Mouse (Mus musculus) midbrain, embryonic 14.5 days (tissue): ENCODE results near the gene Gm45213. TPM values are rescaled to one million over a fixed set of nuclear protein-coding genes. Genes with fewer than 3 reads are reported as not detected.

Experiments
- ATAC-seq: fragments of 200-750 bp; cut with Nextera tagmentation; 2 replicates; pipeline ENCODE4 v1.8.0; 2017; ENCODE audit warnings: moderate number of reproducible peaks, moderate library complexity; ENCODE audit not compliant: low FRiP score, low TSS enrichment
- DNase-seq: peaks from one replicate; pipeline ENCODE4 v3.0.0-alpha.2; 2015
- H3K27ac ChIP-seq: fragments of 300-500 bp; sonication (generic); replicated peaks from 2 replicates; pipeline ENCODE4 v1.5.1; 2014; ENCODE audit warnings: mild to moderate bottlenecking, low read depth, low read length, moderate library complexity
- H3K27me3 ChIP-seq: fragments of 300-500 bp; sonication (generic); 2 replicates; pipeline ENCODE4 v1.6.1; 2014; ENCODE audit warnings: low read length, control low read depth, mixed read lengths; ENCODE audit not compliant: control insufficient read depth, insufficient read depth
- H3K36me3 ChIP-seq: fragments of 300-500 bp; sonication (generic); 2 replicates; pipeline ENCODE4 v1.6.1; 2014; ENCODE audit warnings: low read length, control low read depth; ENCODE audit not compliant: control insufficient read depth, insufficient read depth
- H3K4me1 ChIP-seq: fragments of 300-500 bp; sonication (generic); 2 replicates; pipeline ENCODE4 v1.6.1; 2014; ENCODE audit warnings: mild to moderate bottlenecking, antibody characterized with exemption, low read length, control low read depth; ENCODE audit not compliant: control insufficient read depth, insufficient read depth
- H3K4me2 ChIP-seq: fragments of 300-500 bp; sonication (generic); 2 replicates; pipeline ENCODE4 v1.6.1; 2014; ENCODE audit warnings: mild to moderate bottlenecking, low read length, moderate library complexity
- H3K4me3 ChIP-seq: fragments of 300-500 bp; sonication (generic); replicated peaks from 2 replicates; pipeline ENCODE4 v1.5.1; 2014; ENCODE audit warnings: low read depth, low read length
- H3K9ac ChIP-seq: fragments of 300-500 bp; sonication (generic); replicated peaks from 2 replicates; pipeline ENCODE4 v1.6.1; 2014; ENCODE audit warnings: mild to moderate bottlenecking, low read length, moderate library complexity
- H3K9me3 ChIP-seq: fragments of 300-500 bp; sonication (generic); 2 replicates; pipeline ENCODE4 v1.6.1; 2016; ENCODE audit warnings: low read length, control low read depth, mixed read lengths; ENCODE audit not compliant: control insufficient read depth
- WGBS: fragments of 180-500 bp; shearing (Covaris S2); extraction: QIAGEN DNeasy Blood & Tissue Kit; methylation state at CpG from one replicate; pipeline ENCODE4 v1.1.7; 2014; 5-methylcytosine and 5-hydroxymethylcytosine counted together
- polyA plus RNA-seq: library from polyadenylated mRNA; unstranded; fragments of >200 nt; fragmentation: Nextera tagmentation; extraction: Ambion mirVana; gene quantifications from 2 replicates; pipeline ENCODE4 v1.2.1, GENCODE M21; 2014

Gm45213 gene
- polyA plus RNA-seq: not detected in 2 replicates

DNA sequence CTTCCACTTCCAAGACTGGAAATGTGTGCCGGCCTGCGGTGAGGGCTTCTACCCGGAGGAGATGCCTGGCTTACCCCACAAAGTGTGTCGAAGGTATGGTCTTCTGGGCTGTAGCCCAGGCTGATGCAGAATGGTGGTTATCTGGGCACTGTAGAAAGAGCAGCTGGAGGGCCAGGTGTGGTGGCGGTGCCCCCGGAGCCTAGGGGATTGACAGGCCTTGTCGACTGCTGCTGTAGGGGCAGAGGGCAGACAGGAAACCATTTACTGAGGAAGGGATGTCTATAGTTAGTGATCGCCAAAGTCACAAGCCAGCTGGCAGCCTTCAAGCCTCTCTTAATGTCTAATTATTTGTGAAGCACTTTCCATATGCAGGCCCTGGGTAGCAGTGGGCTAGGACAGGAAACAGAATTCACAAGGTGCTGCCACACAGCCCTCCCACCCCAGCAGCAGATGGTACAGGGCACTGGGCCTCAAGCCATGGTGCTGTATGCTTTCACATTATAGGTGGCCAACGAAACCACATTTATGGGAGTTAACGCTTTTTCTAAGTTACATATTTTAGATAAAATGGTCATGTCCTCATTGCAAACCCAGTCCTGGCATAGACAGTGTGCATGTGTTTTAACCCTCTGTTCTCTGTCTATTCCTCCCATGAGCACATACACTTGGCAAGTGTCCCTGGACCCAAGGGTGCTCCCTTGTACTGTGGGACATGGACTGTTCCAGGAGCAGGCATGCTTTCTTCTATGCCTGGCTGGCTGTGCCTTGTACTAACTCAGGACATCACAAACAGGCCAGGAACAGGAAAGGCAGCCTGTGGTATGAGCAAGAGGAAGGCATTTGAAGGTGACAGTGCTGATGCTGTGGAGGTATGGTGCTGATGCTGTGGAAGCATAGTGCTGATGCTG is at the start of gene Gm45213:
Gm45213 (plus strand) TSS at position 51 of the 908 bp plus-strand sequence.
- no peak for DNase-seq
- H3K9ac ChIP-seq: no peak within 1 kb of the TSS
- no peak within 1 kb of the TSS for H3K4me2 ChIP-seq
- H3K9me3 ChIP-seq: no peaks in the 10 kb centered on the region
- ATAC-seq: no peak
- no peaks in the 10 kb centered on the region for H3K4me1 ChIP-seq
- no peak within 1 kb of the TSS for H3K27ac ChIP-seq
- H3K36me3 ChIP-seq: no peaks in the 10 kb centered on the region
- WGBS: 84% methylated on average over 10 of the region's 10 CpGs
- H3K4me3 ChIP-seq: no peak within 1 kb of the TSS
- no peaks in the 10 kb centered on the region for H3K27me3 ChIP-seq

DNA sequence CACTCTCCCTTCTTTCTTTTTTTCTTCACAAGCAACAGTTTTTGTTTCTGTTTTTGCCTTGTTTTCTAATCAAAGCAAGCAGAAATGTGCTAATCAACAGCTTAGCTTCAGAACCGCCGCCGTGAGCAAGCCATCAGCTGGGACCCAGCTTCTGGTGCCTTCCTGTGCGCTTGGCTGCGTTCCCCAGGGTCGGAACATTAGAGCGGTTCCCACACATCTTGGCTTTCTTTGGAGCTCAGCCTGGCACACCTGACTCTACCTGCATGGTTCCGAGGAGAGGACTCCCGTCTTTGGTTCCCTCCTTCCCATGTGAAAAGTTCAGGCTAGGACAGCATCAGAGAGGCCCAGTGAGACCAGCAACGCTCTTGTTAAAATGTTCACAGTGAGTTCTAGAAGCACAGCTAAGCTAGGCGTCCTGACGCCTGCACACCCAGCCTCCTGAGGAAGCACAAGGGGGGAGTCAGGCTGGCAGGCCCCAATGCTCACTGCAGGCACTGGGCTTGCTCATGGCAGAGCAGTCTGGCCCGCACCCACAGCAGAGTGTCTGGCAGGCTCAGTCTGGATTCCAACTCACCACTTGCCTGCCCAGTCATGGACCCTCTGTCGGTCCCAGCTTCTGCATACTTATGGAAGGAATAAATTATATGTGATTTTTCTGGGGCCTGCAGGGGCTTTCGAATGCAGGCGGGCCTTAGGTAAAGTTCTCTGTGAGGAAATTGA is 42.2 kb upstream of the Gm45213 start:
- H3K4me1 ChIP-seq: no peaks in the 10 kb centered on the region
- H3K27ac ChIP-seq: no peak overlapping the region
- no peaks in the 10 kb centered on the region for H3K27me3 ChIP-seq
- H3K36me3 ChIP-seq: no peaks in the 10 kb centered on the region
- H3K4me3 ChIP-seq: no peak overlapping the region
- H3K9ac ChIP-seq: no peak overlapping the region
- 87% methylated on average over 16 of the region's 16 CpGs for WGBS
- peaks cover 6% of the 10 kb centered on the region; the same call in 1 of the 2 replicates for H3K9me3 ChIP-seq
- no peak for DNase-seq
- ATAC-seq: no peak
- H3K4me2 ChIP-seq: no peak overlapping the region

DNA sequence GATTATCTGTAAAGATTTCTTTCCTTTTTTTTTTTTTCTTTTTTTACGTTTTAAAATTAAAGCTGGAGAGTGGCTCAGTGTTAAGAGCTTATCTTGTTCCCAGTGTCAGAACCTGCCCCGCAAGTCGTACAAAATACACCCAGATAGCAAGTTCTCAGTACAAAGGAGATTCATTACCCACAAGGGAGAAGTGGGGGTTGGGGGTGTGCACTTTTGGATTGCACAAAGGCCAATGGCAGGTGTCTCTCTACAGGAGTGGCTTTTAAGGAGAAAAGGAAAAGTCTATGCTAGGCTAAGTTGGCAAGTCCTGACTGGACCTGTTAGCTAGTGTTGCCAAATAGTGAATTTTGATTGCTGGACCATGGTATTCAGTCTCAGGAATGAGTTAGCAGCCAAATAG is 41.6 kb upstream of the Gm45213 start:
- Histone ChIP-seq H3K4me3 (no peak overlapping the region), H3K36me3 (no peaks in the 10 kb centered on the region), H3K9ac (no peak overlapping the region), H3K27me3 (no peaks in the 10 kb centered on the region), H3K4me2 (no peak overlapping the region), H3K27ac (no peak overlapping the region), H3K4me1 (no peaks in the 10 kb centered on the region), H3K9me3 (peaks cover 6% of the 10 kb centered on the region; the same call in 1 of the 2 replicates)
- no peak for DNase-seq
- ATAC-seq: no peak
- WGBS: 77% methylated on average over 3 of the region's 3 CpGs

DNA sequence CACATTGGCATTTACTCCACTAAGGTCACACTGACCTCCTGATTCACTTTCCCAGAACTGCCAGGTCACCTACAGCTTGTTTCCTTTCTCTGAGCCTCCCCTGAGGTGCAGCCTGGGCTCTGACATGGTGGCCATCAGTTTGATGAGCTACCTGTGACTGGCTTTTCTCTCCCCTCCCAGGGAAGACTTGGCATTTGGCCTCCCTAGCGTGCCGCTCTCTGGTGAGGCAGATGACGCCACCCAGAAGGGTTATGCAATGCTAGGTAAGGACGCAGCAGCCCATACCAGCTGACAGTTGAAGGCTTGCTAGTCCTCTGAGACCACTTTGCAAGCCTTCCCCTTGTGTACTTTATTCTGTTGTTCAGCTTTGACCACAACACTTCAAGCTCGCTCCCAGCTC is 40.0 kb upstream of the Gm45213 start:
- no peak for DNase-seq
- 92% methylated on average over 5 of the region's 5 CpGs for WGBS
- H3K36me3 ChIP-seq: no peaks in the 10 kb centered on the region
- H3K4me1 ChIP-seq: no peaks in the 10 kb centered on the region
- H3K27me3 ChIP-seq: no peaks in the 10 kb centered on the region
- H3K9me3 ChIP-seq: peaks cover 3% of the 10 kb centered on the region; the same call in 1 of the 2 replicates
- H3K27ac ChIP-seq: no peak overlapping the region
- no peak for ATAC-seq
- H3K4me3 ChIP-seq: no peak overlapping the region
- no peak overlapping the region for H3K9ac ChIP-seq
- H3K4me2 ChIP-seq: no peak overlapping the region

DNA sequence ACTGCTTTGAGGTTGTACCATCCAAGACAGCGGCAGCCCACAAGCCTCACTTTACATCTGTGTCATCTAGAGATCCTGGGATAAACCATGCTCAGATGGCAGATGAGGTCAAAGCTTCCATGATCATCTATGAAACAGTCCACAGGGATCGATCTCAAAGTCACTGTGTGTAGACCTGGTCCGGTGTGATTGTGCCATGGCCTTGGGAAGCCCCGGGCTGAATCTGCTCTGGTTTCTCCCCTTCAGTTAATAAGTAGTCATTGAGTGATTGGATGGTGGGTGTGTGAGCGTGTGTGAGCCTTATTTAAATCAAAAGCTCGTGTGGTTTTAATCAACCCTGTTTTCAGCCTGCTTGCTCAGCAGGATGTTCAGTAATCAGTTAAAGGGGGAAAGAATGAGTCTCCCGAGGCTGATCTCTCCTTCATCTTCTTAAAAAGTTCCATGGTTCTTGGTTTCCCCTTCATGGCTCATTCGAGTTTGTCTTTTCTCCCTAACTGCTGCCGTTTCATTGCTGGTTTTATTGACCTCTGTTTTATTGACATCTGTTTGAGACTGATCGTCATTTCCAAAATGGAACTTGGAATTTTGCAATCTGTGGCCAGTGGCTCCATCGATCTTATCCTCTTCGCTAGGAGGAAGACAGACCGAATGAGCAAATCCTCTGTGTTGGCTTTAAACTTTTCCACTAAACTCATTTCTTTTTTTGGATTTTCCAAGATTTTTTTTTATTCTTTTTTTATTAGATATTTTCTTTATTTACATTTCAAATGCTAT is 39.4 kb upstream of the Gm45213 start:
- WGBS: 76% methylated on average over 13 of the region's 13 CpGs
- H3K4me3 ChIP-seq: no peak overlapping the region
- no peak overlapping the region for H3K9ac ChIP-seq
- H3K27ac ChIP-seq: no peak overlapping the region
- ATAC-seq (no peak), DNase-seq (no peak)
- no peak overlapping the region for H3K4me2 ChIP-seq
- H3K4me1 ChIP-seq: no peaks in the 10 kb centered on the region
- no peaks in the 10 kb centered on the region; the same call in 1 of the 2 replicates for H3K9me3 ChIP-seq
- H3K36me3 ChIP-seq: no peaks in the 10 kb centered on the region
- no peaks in the 10 kb centered on the region for H3K27me3 ChIP-seq

DNA sequence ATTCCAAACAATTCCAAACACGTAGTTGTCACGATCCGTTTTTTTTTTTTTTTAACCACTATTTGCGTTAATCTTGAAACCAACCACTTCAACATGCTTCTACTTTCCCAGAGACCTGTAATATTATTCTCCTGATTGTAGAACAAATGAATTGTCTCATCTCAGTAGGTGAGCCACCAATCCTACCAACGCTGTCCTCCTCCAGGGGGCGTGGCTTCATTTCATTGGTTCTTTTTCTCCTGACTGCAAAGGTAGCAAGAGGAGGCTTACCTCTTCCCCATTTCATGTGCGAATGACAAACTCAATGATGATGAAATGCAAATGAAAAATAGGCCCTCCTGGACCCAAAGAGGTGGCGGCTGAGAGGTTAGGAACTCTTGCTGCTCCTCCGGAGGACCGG is 38.3 kb upstream of the Gm45213 start:
- WGBS: 90% methylated on average over 10 of the region's 10 CpGs
- H3K27ac ChIP-seq: no peak overlapping the region
- H3K27me3 ChIP-seq: no peaks in the 10 kb centered on the region
- no peak for ATAC-seq
- H3K4me2 ChIP-seq: no peak overlapping the region
- H3K9me3 ChIP-seq: no peaks in the 10 kb centered on the region
- no peaks in the 10 kb centered on the region for H3K36me3 ChIP-seq
- H3K4me3 ChIP-seq: no peak overlapping the region
- no peak for DNase-seq
- H3K4me1 ChIP-seq: no peaks in the 10 kb centered on the region
- no peak overlapping the region for H3K9ac ChIP-seq

DNA sequence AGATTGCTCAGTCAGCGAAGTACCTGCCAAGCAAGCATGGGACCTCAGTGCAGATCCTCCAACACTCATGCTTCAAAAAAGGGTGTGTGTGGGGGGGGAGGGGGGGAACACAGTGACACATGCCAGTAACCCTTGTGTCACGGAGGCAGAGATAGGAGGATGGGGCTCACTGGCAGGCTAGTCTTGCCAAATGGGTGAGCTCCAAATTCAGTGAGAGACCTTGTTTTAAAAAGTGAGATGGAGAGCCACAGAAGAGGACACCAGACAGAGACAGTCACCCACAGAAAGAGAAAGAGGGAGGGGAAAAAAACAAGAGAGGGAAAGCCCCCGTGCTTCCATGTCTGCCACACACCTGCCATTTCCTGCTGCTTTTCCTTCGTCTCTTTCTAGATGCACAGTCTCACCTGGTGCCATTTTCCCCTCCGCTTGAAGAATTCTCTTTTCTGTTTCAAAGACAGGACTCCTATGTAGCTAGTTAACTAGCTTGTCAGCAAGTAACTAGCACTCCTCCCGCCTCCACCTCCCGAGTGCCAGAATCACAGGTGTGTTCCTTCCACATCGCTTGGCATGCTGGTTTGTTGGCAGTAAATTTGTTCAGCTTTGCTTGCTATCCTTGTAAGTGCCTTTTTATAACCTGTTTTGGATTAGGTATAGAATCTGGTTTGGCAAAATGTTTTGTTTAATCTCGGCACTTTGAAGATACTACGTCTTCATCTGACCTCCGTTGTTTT is 35.1 kb upstream of the Gm45213 start:
- 85% methylated on average over 11 of the region's 11 CpGs for WGBS
- DNase-seq (no peak), ATAC-seq (no peak)
- Histone ChIP-seq H3K36me3 (no peaks in the 10 kb centered on the region), H3K4me1 (no peaks in the 10 kb centered on the region), H3K27me3 (no peaks in the 10 kb centered on the region), H3K4me2 (no peak overlapping the region), H3K9me3 (no peaks in the 10 kb centered on the region), H3K4me3 (no peak overlapping the region), H3K27ac (no peak overlapping the region), H3K9ac (no peak overlapping the region)

DNA sequence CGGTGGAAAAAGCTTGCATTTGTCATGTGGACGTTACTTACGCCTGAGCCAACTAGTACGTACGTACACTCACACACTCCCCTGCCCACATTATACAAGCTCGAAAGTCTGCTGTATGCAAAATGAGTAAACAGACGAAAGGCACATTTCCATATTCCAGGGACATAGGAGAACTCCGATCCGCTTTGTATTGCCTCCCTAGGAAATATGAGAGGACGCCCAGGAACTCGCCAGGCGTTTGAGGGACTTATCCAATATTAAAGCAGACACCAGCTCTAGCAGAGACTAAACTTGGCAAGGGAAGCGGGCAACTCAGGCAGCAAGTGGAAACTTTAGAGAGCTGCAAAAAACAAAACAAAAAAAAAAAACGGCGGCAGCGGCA is 34.5 kb upstream of the Gm45213 start:
- no peak overlapping the region for H3K27ac ChIP-seq
- H3K4me3 ChIP-seq: no peak overlapping the region
- no peak overlapping the region for H3K4me2 ChIP-seq
- H3K9me3 ChIP-seq: no peaks in the 10 kb centered on the region
- no peaks in the 10 kb centered on the region for H3K27me3 ChIP-seq
- H3K9ac ChIP-seq: no peak overlapping the region
- ATAC-seq: no peak
- H3K36me3 ChIP-seq: no peaks in the 10 kb centered on the region
- H3K4me1 ChIP-seq: no peaks in the 10 kb centered on the region
- DNase-seq: no peak
- WGBS: 79% methylated on average over 16 of the region's 16 CpGs
